Mouse (Mus musculus): ENCODE results near the gene Serpina1a.
"Not testable (repeated sequence)": the region's sequence is repeated elsewhere in the genome, so short reads cannot be mapped to it uniquely, and the experiment has no call there.

Gene Serpina1a

DNA sequence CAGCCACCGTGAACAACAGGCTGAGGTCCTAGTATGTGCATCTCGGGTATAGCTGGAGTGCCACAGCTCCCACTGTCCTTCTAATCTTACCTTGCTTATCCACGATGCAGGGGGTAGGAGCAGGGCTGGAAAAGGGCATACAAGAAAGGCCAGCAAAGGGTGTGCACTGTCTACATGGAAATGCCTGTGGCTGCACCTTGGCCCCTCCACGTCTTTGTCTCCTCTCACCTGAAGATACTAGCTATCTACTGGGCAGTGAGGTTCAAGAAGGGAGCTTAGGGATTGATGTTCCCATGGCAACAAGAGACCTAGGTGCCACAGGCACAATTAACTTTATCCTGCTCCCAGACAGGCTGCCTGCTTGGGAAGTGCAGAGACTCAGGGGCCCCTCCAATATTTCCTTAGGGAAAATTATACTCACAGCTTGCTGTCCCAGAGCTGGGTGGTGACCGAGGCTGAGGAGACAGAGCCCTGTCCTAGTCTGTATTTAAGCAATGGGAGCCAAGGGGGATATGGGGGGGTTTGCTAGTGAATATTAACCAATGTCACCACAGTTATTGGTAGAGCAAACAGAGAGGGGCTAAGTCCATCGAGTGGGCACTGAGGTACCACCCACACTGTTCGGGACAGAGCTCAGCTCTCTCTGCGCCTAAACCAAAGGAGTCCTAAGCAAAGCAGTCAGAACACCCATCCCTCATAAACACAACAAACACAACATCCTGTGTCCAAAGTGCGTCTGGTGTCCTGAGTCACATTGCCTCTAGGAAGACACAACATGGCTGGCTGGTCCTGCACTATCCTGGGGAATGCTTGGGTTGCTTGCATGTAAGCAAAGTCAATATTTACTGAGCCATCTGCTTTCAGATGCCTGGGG is at the start of gene Serpina1a:
Serpina1a (minus strand) TSS at position 462 of the 874 bp plus-strand sequence.
- DNase-seq (ENCODE audit: low read depth, low spot score) = not testable (repeated sequence)

GRCm38 (mm10) chr12:103909181-103909580 is 45.8 kb upstream of the Serpina1a start:
- DNase-seq (ENCODE audit: low read depth, low spot score) = not testable (repeated sequence)

DNA sequence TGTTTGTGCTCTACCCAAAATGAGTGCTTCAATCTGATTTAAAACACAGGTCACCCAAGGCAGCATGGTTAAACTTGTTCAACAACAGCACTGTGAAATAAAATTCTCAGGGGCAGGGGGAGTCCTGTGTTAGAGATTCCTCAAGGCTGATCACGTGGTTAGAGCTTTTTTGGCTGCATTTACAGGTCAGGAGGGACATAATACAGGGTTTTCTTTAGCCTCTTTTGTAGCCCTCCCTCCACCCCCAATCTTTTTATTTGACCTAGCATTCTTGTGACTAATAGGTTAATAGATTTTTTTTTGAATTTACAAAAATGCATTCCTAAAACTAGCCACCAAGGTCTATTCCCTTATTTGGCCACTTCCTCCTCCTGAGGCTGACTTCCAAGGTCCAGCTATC is 44.4 kb upstream of the Serpina1a start:
- DNase-seq (ENCODE audit: low read depth, low spot score) = not testable (repeated sequence)

DNA sequence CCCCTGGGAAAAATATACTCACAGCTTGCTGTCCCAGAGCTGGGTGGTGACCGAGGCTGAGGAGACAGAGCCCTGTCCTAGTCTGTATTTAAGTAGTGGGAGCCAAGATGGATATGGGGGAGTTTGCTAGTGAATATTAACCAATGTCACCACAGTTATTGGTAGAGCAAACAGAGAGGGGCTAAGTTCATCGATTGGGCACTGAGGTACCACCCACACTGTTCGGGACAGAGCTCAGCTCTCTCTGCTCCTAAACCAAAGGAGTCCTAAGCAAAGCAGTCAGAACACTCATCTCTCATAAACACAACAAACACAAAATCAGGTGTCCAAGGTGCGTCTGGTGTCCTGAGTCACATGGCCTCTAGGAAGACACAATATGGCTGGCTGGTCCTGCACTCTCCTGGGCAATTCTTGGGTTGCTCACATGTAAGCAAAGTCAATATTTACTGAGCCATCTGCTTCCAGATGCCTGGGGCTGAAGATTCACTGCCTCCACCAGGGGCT is 41.5 kb upstream of the Serpina1a start, which contains the start of gene Serpina1c:
Serpina1c (minus strand) TSS at position 51 of the 504 bp plus-strand sequence.
- DNase-seq (ENCODE audit: low read depth, low spot score) = not testable (repeated sequence)

- DNase-seq (ENCODE audit: low read depth, low spot score) = not testable (repeated sequence)
Observed at GRCm38 (mm10) chr12:103901929-103902328, 38.6 kb upstream of the Serpina1a start.

GRCm38 (mm10) chr12:103866873-103867272 is 3.5 kb upstream of the Serpina1a start:
- not testable (repeated sequence) for DNase-seq (ENCODE audit: low read depth, low spot score)

GRCm38 (mm10) chr12:103860976-103861375 is 2.4 kb downstream of the Serpina1a start:
- no peak for DNase-seq (ENCODE audit: low read depth, low spot score)

- not testable (repeated sequence) for DNase-seq (ENCODE audit: low read depth, low spot score)
Observed at GRCm38 (mm10) chr12:103860571-103860970, 2.8 kb downstream of the Serpina1a start.

GRCm38 (mm10) chr12:103859584-103859983 is 3.8 kb downstream of the Serpina1a start:
- DNase-seq (ENCODE audit: low read depth, low spot score) = not testable (repeated sequence)

- DNase-seq (ENCODE audit: low read depth, low spot score) = not testable (repeated sequence)
Observed at GRCm38 (mm10) chr12:103853032-103853431, 10.3 kb downstream of the Serpina1a start.

GRCm38 (mm10) chr12:103830273-103830672 is 33.1 kb downstream of the Serpina1a start, which contains the start of gene Serpina1b:
TSS of gene Serpina1b (minus strand) at chr12:103830373.
- DNase-seq (ENCODE audit: low read depth, low spot score) = not testable (repeated sequence)

DNA sequence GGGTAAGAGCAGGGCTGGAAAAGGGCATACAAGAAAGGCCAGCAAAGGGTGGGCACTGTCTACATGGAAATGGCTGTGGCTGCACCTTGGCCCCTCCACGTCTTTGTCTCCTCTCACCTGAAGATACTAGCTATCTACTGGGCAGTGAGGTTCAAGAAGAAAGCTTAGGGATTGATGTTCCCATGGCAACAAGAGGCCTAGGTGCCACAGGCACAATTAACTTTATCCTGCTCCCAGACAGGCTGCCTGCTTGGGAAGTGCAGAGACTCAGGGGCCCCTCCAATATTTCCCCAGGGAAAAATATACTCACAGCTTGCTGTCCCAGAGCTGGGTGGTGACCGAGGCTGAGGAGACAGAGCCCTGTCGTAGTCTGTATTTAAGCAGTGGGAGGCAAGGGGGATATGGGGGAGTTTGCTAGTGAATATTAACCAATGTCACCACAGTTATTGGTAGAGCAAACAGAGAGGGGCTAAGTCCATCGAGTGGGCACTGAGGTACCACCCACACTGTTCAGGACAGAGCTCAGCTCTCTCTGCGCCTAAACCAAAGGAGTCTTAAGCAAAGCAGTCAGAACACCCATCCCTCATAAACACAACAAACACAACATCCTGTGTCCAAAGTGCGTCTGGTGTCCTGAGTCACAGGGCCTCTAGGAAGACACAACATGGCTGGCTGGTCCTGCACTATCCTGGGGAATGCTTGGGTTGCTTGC is 35.5 kb downstream of the Serpina1a start:
- not testable (repeated sequence) for DNase-seq (ENCODE audit: low read depth, low spot score)

- DNase-seq (ENCODE audit: low read depth, low spot score) = not testable (repeated sequence)
Observed at GRCm38 (mm10) chr12:103823826-103824225, 39.5 kb downstream of the Serpina1a start.

Measured in brain, embryonic 18.5 days (tissue).